Mouse (Mus musculus): Measurements from ENCODE around the gene Frg2f1. TPM values are rescaled to one million over a fixed set of nuclear protein-coding genes. Genes with fewer than 3 reads are reported as not detected.

The Frg2f1 gene
- 3.6 and 3.9 TPM in 2 replicates for polyA plus RNA-seq (2014; fragmentation: Nextera tagmentation; extraction: Ambion mirVana)

- WGBS, result under 1% methylated on average over 74 of the region's 85 CpGs
- no peaks in the 10 kb centered on the region for H3K27me3 ChIP-seq (ENCODE audit: insufficient read depth, low read length)
- DNase-seq (peak; percentile 96), ATAC-seq (ENCODE audit: insufficient read depth) (peak; percentile 92)
- H3K4me2 ChIP-seq, result peak within 1 kb of the TSS; percentile 84
- no peaks in the 10 kb centered on the region for H3K36me3 ChIP-seq (ENCODE audit: insufficient read depth)
- no peaks in the 10 kb centered on the region for H3K9me3 ChIP-seq (ENCODE audit: low read depth, low read length)
- H3K9ac ChIP-seq, result peak within 1 kb of the TSS; percentile 96
- H3K4me3 ChIP-seq (ENCODE audit: low read depth, low read length), result peak within 1 kb of the TSS; percentile 94
- no peak for TF ChIP-seq CTCF (IDR thresholded peaks at IDR 0.05; ENCODE audit: low read depth)
- no peaks in the 10 kb centered on the region; the same call in 1 of the 2 replicates for H3K4me1 ChIP-seq (ENCODE audit: insufficient read depth)
- peak within 1 kb of the TSS; percentile 98 for H3K27ac ChIP-seq (ENCODE audit: low read depth)
Observed at GRCm38 (mm10) chr4:119539031-119539824, at the start of gene Frg2f1. Frg2f1 (minus strand) TSS chr4:119539529.

GRCm38 (mm10) chr4:119588037-119588436 lies 48.7 kb upstream of the Frg2f1 start:
- H3K4me2 ChIP-seq, result no peak overlapping the region
- no peaks in the 10 kb centered on the region for H3K9me3 ChIP-seq (ENCODE audit: low read depth, low read length)
- H3K4me3 ChIP-seq (ENCODE audit: low read depth, low read length), result no peak overlapping the region
- H3K27ac ChIP-seq (ENCODE audit: low read depth), result no peak overlapping the region
- WGBS, result 96% methylated on average over 2 of the region's 2 CpGs
- DNase-seq, result no peak
- no peak for ATAC-seq (ENCODE audit: insufficient read depth)
- TF ChIP-seq CTCF (IDR thresholded peaks at IDR 0.05; ENCODE audit: low read depth), result 0 out of 2 replicates have a peak, but pooled peaks have one; percentile 6
- no peaks in the 10 kb centered on the region for H3K27me3 ChIP-seq (ENCODE audit: insufficient read depth, low read length)
- no peak overlapping the region for H3K9ac ChIP-seq
- H3K4me1 ChIP-seq (ENCODE audit: insufficient read depth), result no peaks in the 10 kb centered on the region
- H3K36me3 ChIP-seq (ENCODE audit: insufficient read depth), result peaks cover 19% of the 10 kb centered on the region; the same call in 1 of the 2 replicates

GRCm38 (mm10) chr4:119575459-119575858 lies 36.1 kb upstream of the Frg2f1 start:
- no peak for DNase-seq
- no peak overlapping the region for H3K27ac ChIP-seq (ENCODE audit: low read depth)
- H3K4me2 ChIP-seq, result no peak overlapping the region
- no peaks in the 10 kb centered on the region for H3K9me3 ChIP-seq (ENCODE audit: low read depth, low read length)
- peaks cover 23% of the 10 kb centered on the region; the same call in 1 of the 2 replicates for H3K36me3 ChIP-seq (ENCODE audit: insufficient read depth)
- H3K4me1 ChIP-seq (ENCODE audit: insufficient read depth), result no peaks in the 10 kb centered on the region
- no peak for ATAC-seq (ENCODE audit: insufficient read depth)
- H3K27me3 ChIP-seq (ENCODE audit: insufficient read depth, low read length), result no peaks in the 10 kb centered on the region
- WGBS, result 90% methylated on average over 3 of the region's 3 CpGs
- H3K9ac ChIP-seq, result no peak overlapping the region
- no peak overlapping the region for H3K4me3 ChIP-seq (ENCODE audit: low read depth, low read length)
- TF ChIP-seq CTCF (IDR thresholded peaks at IDR 0.05; ENCODE audit: low read depth), result no peak

GRCm38 (mm10) chr4:119574504-119574903 lies 35.2 kb upstream of the Frg2f1 start:
- no peak for TF ChIP-seq CTCF (IDR thresholded peaks at IDR 0.05; ENCODE audit: low read depth)

GRCm38 (mm10) chr4:119572682-119573081 lies 33.4 kb upstream of the Frg2f1 start:
- TF ChIP-seq CTCF (IDR thresholded peaks at IDR 0.05; ENCODE audit: low read depth), result no peak
- Histone ChIP-seq H3K9me3 (ENCODE audit: low read depth, low read length) (no peaks in the 10 kb centered on the region), H3K4me3 (ENCODE audit: low read depth, low read length) (no peak overlapping the region), H3K36me3 (ENCODE audit: insufficient read depth) (peaks cover 23% of the 10 kb centered on the region; the same call in 1 of the 2 replicates), H3K27me3 (ENCODE audit: insufficient read depth, low read length) (no peaks in the 10 kb centered on the region), H3K27ac (ENCODE audit: low read depth) (no peak overlapping the region), H3K4me2 (no peak overlapping the region), H3K4me1 (ENCODE audit: insufficient read depth) (no peaks in the 10 kb centered on the region), H3K9ac (no peak overlapping the region)
- ATAC-seq (ENCODE audit: insufficient read depth), result no peak
- no peak for DNase-seq
- 79% methylated on average over 3 of the region's 3 CpGs for WGBS

More at GRCm38 (mm10) chr4:119574504-119574903, 35.2 kb upstream of the Frg2f1 start:
- Histone ChIP-seq H3K27me3 (ENCODE audit: insufficient read depth, low read length) (no peaks in the 10 kb centered on the region), H3K9ac (no peak overlapping the region), H3K4me3 (ENCODE audit: low read depth, low read length) (no peak overlapping the region), H3K27ac (ENCODE audit: low read depth) (no peak overlapping the region), H3K4me1 (ENCODE audit: insufficient read depth) (no peaks in the 10 kb centered on the region), H3K9me3 (ENCODE audit: low read depth, low read length) (no peaks in the 10 kb centered on the region), H3K4me2 (no peak overlapping the region), H3K36me3 (ENCODE audit: insufficient read depth) (peaks cover 23% of the 10 kb centered on the region; the same call in 1 of the 2 replicates)
- ATAC-seq (ENCODE audit: insufficient read depth) (no peak), DNase-seq (no peak)
- WGBS, result 65% methylated on average over 2 of the region's 2 CpGs

GRCm38 (mm10) chr4:119566322-119566835 lies 27.1 kb upstream of the Frg2f1 start:
- no peak overlapping the region for H3K9ac ChIP-seq
- no peak overlapping the region for H3K4me3 ChIP-seq (ENCODE audit: low read depth, low read length)
- whole genome bisulfite sequencing, result 59% methylated on average over 4 of the region's 4 CpGs
- peak; percentile 71 for DNase-seq
- H3K4me1 ChIP-seq (ENCODE audit: insufficient read depth), result no peaks in the 10 kb centered on the region
- 0 out of 2 replicates have a peak, but pooled peaks cover 13% of the 10 kb centered on the region for H3K36me3 ChIP-seq (ENCODE audit: insufficient read depth)
- H3K9me3 ChIP-seq (ENCODE audit: low read depth, low read length), result no peaks in the 10 kb centered on the region
- TF ChIP-seq CTCF (IDR thresholded peaks at IDR 0.05; ENCODE audit: low read depth), result no peak
- ATAC-seq (ENCODE audit: insufficient read depth), result peak; percentile 44; the same call in 1 of the 2 replicates
- no peak overlapping the region; the same call in 1 of the 2 replicates for H3K27ac ChIP-seq (ENCODE audit: low read depth)
- H3K27me3 ChIP-seq (ENCODE audit: insufficient read depth, low read length), result no peaks in the 10 kb centered on the region
- no peak overlapping the region for H3K4me2 ChIP-seq

GRCm38 (mm10) chr4:119563136-119563535 lies 23.8 kb upstream of the Frg2f1 start:
- no peak overlapping the region for H3K4me3 ChIP-seq (ENCODE audit: low read depth, low read length)
- H3K27ac ChIP-seq (ENCODE audit: low read depth), result no peak overlapping the region
- no peak for ATAC-seq (ENCODE audit: insufficient read depth)
- H3K36me3 ChIP-seq (ENCODE audit: insufficient read depth), result 0 out of 2 replicates have a peak, but pooled peaks cover 13% of the 10 kb centered on the region
- H3K9ac ChIP-seq, result no peak overlapping the region
- no peak overlapping the region for H3K4me2 ChIP-seq
- DNase-seq, result no peak
- H3K4me1 ChIP-seq (ENCODE audit: insufficient read depth), result no peaks in the 10 kb centered on the region
- TF ChIP-seq CTCF (IDR thresholded peaks at IDR 0.05; ENCODE audit: low read depth), result no peak
- H3K27me3 ChIP-seq (ENCODE audit: insufficient read depth, low read length), result no peaks in the 10 kb centered on the region
- H3K9me3 ChIP-seq (ENCODE audit: low read depth, low read length), result no peaks in the 10 kb centered on the region
